Mouse (Mus musculus) ES-CJ7 (cell line): ENCODE measurements around the gene Nxf1.
"Not testable (repeated sequence)": the region's sequence is repeated elsewhere in the genome, so short reads cannot be mapped to it uniquely, and the experiment has no call there.

Experiments used
- DNase-seq: peaks from one replicate; pipeline ENCODE4 v3.0.0; 2011; ENCODE audit warnings: low read depth, low spot score

Gene Nxf1

GRCm38 (mm10) chr19:8724392-8724791, 32.5 kb upstream of the Nxf1 start:
- no peak for DNase-seq

DNA sequence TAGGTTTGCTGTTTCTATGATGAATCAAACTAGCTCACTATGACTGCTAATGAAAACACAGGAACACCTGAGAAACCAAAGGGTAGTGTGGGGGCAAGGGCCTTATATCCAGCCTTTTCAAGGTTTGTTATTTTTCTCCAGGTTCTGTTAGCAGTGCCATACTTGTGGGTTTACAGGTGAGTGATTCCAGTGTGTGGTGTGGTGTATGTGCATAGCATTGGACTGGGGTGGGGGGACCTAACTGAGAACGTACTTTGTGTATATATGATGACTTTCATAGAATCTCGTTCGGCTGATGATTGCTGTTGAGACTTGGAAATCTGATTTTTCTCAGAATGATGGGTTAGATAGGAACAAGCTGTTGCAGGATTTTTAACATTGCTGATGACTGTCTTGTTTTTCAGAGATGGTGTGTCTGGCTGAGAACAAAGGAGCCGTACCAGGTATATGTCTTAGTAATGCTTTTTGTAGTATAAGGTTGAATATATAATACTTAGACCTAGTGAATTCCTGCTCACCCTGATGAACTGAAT, 31.7 kb upstream of the Nxf1 start:
- DNase-seq = no peak

GRCm38 (mm10) chr19:8726609-8727390, 30.1 kb upstream of the Nxf1 start:
- DNase-seq = no peak

GRCm38 (mm10) chr19:8727495-8728114, 29.3 kb upstream of the Nxf1 start:
- peak; percentile 61 for DNase-seq

GRCm38 (mm10) chr19:8728335-8729099, 28.4 kb upstream of the Nxf1 start:
- not testable (repeated sequence) for DNase-seq

DNA sequence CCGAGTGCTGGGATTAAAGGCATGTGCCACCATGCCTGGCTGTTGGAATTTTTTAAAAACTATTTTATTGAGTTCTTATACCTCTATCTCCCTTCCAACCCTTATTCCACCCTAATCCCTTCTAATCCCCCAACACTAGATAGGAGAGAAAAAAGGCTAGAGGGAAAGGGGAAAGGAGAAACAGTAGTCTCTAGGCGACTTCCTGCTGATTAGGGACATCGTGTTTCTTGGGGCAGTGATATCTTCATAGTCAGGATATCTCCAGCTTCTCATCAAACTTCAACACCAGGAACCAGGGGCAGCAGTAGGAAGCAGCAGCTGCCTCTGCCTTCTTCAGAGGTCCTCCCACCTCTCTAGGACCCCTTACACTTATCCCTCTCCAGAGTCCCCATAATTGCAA, 22.5 kb upstream of the Nxf1 start:
- DNase-seq = no peak

DNA sequence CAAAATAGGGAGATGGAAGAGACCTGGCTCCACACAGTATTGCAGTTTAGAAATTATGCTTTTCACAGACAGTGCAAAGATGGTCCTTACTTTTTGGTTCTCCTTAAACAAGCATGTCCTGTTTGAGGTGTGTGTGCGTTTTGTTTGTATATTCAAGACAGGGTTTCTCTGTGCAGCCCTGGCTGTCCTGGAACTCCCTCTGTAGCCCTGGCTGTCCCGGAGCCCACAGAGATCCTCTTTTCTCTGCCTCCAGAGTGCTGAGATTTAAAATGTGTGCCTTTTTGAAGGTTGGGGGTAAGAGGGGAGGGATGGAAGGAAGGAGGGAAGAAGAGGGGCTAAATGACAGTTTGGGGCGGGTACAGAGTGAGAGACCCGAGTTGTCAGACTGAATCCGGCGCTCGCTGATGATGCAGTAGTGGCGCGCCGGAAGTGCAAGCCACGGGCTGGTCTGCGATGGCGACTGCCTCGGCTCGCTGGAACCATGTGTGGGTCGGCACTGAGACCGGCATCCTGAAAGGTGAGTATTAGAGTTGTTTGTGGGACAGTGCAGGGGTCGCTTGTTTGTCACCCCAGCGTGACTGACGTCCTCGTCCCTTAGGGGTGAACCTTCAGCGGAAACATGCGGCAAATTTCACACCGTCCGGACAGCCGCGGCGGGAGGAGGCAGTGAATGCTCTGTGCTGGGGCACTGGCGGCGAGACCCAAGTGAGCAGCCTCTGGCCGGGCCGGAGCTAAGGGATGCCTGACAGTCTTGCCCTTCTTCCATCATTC, 21.3 kb upstream of the Nxf1 start, which contains the start of gene Wdr74:
Gene Wdr74, plus strand, starts transcription at position 439 of the 771 bp plus-strand sequence.
- peak; percentile 90 for DNase-seq

GRCm38 (mm10) chr19:8736160-8736467, 20.8 kb upstream of the Nxf1 start:
- DNase-seq = peak; percentile 58

- DNase-seq = no peak
These were observed 18.0 kb upstream of the Nxf1 start for GRCm38 (mm10) chr19:8738911-8739310.

DNA sequence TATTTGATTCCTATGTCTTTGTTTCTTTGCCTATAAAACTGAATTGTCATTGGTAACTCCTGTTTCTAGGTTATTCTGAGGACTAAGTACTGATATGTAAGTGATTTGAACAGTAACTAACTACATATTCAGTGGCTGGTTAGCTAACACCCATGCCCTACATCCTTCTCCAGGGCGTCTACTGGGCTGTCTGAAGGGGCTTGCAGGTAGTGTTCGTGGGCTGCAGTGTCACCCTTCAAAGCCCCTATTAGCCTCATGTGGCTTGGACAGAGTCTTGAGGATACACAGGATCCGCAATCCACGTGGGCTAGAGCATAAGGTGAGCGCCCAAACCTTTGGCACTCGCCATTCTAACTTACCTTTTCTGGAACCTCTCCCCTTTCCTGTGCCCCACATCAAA, 17.2 kb upstream of the Nxf1 start:
- DNase-seq = no peak

GRCm38 (mm10) chr19:8740603-8741002, 16.3 kb upstream of the Nxf1 start, which contains the start of gene 1700092M07Rik:
TSS of gene 1700092M07Rik (plus strand) at chr19:8740718.
- DNase-seq = peak; percentile 32

DNA sequence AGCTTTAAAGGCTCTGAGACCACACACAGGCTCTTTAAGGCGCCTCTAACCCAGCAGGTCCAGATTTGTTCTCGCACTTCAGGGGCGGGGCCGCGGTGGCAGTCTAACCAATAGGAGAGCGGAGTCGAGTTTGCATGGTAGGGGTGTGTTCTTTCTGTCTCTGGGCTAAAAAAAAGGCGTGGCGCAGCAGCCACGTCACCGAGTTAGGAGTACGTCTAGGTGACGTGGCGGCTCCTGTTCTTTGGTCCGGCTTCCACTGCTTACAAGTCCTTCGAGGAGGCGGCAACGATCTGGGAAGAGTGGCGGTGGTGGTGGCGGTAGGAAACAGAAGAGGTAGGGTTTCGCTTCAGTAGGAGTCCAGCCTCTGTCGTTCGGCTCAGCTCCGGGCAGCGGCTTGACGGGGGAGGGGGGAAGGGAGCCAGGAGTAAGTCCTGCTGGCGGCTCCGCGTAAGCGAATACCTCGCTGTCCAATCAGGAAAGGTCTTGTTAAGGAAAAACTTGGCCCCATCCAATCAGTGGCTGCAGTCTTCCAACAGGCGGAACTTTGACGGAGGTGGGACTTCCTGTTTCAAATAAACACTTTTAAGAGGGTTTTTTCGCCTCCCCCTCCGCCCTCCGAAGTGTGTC, 15.5 kb upstream of the Nxf1 start, which contains the start of gene Stx5a:
Gene Stx5a, plus strand, starts transcription at position 171 of the 627 bp plus-strand sequence.
- peak; percentile 98 for DNase-seq

DNA sequence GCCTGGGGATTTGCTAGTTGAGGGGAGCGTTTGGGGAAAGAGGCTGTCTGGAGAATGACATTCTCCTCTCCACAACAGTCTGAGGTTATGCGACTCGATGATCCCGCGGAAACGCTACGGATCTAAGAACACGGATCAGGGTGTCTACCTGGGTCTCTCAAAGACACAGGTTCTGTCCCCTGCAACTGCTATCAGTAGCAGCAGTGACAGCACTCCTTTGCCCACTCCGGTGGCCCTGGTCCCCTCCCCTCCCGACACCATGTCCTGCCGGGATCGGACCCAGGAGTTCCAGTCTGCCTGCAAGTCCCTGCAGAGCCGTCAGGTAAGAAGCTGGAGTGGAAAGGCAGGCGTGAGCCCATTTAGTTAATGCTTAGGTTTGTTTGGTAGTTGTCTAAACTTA, 14.7 kb upstream of the Nxf1 start:
- DNase-seq = no peak

- DNase-seq = no peak
These were observed 11.5 kb upstream of the Nxf1 start for GRCm38 (mm10) chr19:8745382-8745781.

- DNase-seq = peak; percentile 61
These were observed 9.5 kb upstream of the Nxf1 start for GRCm38 (mm10) chr19:8747368-8747767.

GRCm38 (mm10) chr19:8755652-8756051, 1.2 kb upstream of the Nxf1 start:
- no peak for DNase-seq

GRCm38 (mm10) chr19:8757471-8757998, 662 bp downstream of the Nxf1 start:
- no peak for DNase-seq

- no peak for DNase-seq
These were observed 2.0 kb downstream of the Nxf1 start for GRCm38 (mm10) chr19:8758899-8759298.

DNA sequence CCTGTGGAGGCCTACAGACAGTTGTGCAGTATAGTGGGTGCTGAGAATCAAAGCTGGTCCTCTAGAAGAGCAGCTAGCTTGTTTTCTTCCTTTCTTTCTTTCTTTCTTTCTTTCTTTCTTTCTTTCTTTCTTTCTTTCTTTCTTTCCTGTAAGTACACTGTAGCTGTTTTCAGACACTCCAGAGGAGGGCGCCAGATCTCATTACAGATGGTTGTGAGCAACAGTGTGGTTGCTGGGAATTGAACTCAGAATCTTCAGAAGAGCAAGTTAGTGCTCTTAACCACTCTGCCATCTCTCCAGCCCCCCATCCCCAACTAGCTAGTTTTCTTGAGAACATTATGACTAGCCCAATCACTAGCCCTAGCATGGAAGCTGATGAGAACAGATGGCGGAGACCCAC, 3.9 kb downstream of the Nxf1 start:
- no peak for DNase-seq

- DNase-seq = no peak
These were observed 6.4 kb downstream of the Nxf1 start for GRCm38 (mm10) chr19:8763276-8763675.

DNA sequence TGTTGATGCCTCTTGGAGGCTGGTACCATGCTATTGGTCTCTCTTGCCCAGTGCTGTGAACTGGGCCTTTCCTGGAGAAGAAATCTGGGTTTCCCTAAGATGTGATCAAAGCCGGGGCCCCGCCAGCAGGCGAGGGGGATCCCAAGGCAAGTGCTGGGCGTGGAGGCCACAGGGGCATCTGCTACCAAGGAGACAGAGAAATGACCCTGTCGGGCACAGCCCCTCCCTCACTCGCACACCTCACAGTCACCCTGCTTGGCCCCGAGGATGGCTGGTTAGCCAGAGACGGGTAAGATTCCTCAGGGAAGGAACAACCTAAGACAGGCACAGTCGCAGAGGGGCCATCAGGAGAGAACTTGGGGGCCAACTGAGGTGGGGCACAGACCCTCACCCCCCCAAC, 8.7 kb downstream of the Nxf1 start:
- no peak for DNase-seq
